Comparison of ENCODE assay signal across 8 mouse cellular contexts in the genomic region with DNA sequence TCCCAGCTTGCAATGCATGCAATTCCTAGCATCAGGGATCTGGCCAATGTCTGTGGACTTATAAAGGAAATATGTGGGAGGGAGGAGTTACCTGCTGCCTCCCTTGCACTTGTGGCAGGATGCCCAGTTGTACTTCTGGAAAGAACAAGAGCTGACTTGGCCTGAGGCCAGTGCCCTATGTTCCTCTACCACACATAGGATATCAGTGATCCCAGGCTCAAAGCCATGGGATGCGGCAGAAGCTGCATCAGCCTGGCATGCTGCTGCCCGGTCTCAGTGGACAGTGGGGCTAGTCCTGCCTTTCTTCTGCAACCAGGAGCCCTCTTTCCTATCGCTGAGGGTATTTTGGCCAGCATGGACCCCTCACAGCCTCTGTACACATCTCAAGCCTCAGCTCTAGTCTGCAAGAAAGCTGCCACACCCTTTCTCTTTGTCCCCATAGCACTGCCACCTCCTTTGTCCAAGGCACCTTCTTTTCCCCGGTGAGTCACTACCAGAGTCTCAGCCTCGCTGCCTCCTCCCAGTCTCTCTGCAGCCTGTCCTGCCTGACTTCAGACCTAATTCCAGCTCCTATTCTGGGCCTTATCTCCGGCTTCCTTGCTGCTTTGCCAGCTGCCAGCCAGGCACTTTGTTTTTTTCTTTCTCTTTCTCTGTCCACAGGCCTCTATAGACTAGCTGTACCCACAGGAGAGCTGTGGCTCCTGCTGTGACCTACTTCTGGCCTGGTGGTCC. TPM values are rescaled to one million over a fixed set of nuclear protein-coding genes. Genes with fewer than 3 reads are reported as not detected.
DNase-seq lines count a peak whose midpoint lies in the region; ATAC-seq and TF ChIP-seq lines count a peak whose summit lies in the region.

No protein-coding gene starts in this region.

- peak overlapping the region; percentile 28 for H3ac ChIP-seq in C2C12 (ENCODE audit: control insufficient read depth, insufficient read length, low read depth)

- no peak overlapping the region for H3K4me2 ChIP-seq in forebrain, embryonic 12.5 days
- H3K4me2 ChIP-seq in hindbrain, embryonic 13.5 days: no peak overlapping the region
- peak overlapping the region; percentile 32 for H3K4me2 ChIP-seq in stomach, postnatal 0 days (replicated peaks; ENCODE audit: low read depth)

- peak overlapping the region; percentile 81 for H3K27ac ChIP-seq in forebrain, embryonic 12.5 days
- H3K27ac ChIP-seq in hindbrain, embryonic 13.5 days: peak overlapping the region; percentile 74
- peak overlapping the region; percentile 98 for H3K27ac ChIP-seq in stomach, postnatal 0 days (replicated peaks)

- peaks cover 25% of the 10 kb centered on the region for H3K79me3 ChIP-seq in C2C12 (ENCODE audit: low read depth)

- DNase-seq in adrenal gland, adult 2 months: peak; percentile 72
- DNase-seq in layer of hippocampus, adult 9-11 months: peak; percentile 81
- DNase-seq in stomach, postnatal 0 days (ENCODE audit: low spot score): peak; percentile 93
- no peak for DNase-seq in embryo, embryonic 9.5 days (ENCODE audit: extremely low spot score)

- WGBS in forebrain, embryonic 12.5 days: 69% methylated on average over 6 of the region's 6 CpGs
- 57% methylated on average over 6 of the region's 6 CpGs for WGBS in hindbrain, embryonic 13.5 days
- 44% methylated on average over 6 of the region's 6 CpGs for WGBS in stomach, postnatal 0 days

- no peaks in the 10 kb centered on the region for H3K27me3 ChIP-seq in C2C12 (ENCODE audit: control insufficient read depth, insufficient read depth, insufficient read length)
- H3K27me3 ChIP-seq in forebrain, embryonic 12.5 days: no peaks in the 10 kb centered on the region
- H3K27me3 ChIP-seq in hindbrain, embryonic 13.5 days: no peaks in the 10 kb centered on the region
- H3K27me3 ChIP-seq in stomach, postnatal 0 days (ENCODE audit: control insufficient read depth, insufficient read depth, low read length): no peaks in the 10 kb centered on the region

- no peak for TF ChIP-seq CTCF in C2C12 (IDR thresholded peaks at IDR 0.05; ENCODE audit: control insufficient read depth, insufficient read depth, insufficient read length)
- no peak for TF ChIP-seq CTCF in stomach, postnatal 0 days (IDR thresholded peaks at IDR 0.05; ENCODE audit: low read depth)

- peaks cover 45% of the 10 kb centered on the region for H3K4me1 ChIP-seq in forebrain, embryonic 12.5 days
- H3K4me1 ChIP-seq in hindbrain, embryonic 13.5 days (replicated peaks): peaks cover 60% of the 10 kb centered on the region
- H3K4me1 ChIP-seq in stomach, postnatal 0 days (replicated peaks; ENCODE audit: control insufficient read depth, insufficient read depth): peaks cover 2% of the 10 kb centered on the region

- H3K9ac ChIP-seq in forebrain, embryonic 12.5 days: 0 out of 2 replicates have a peak overlapping the region, but pooled peaks have one; percentile 5
- peak overlapping the region; percentile 58 for H3K9ac ChIP-seq in hindbrain, embryonic 13.5 days
- H3K9ac ChIP-seq in stomach, postnatal 0 days (ENCODE audit: low read length): peak overlapping the region; percentile 52

- no peaks in the 10 kb centered on the region for H3K36me3 ChIP-seq in C2C12 (ENCODE audit: control insufficient read depth, insufficient read depth)
- peaks cover 6% of the 10 kb centered on the region for H3K36me3 ChIP-seq in forebrain, embryonic 12.5 days (replicated peaks)
- no peaks in the 10 kb centered on the region for H3K36me3 ChIP-seq in hindbrain, embryonic 13.5 days
- no peaks in the 10 kb centered on the region for H3K36me3 ChIP-seq in stomach, postnatal 0 days (ENCODE audit: control insufficient read depth, insufficient read depth, low read length)

- no peak for TF ChIP-seq EP300 in stomach, postnatal 0 days (optimal IDR thresholded peaks at IDR 0.05)

- H3K9me3 ChIP-seq in forebrain, embryonic 12.5 days: no peaks in the 10 kb centered on the region
- no peaks in the 10 kb centered on the region for H3K9me3 ChIP-seq in hindbrain, embryonic 13.5 days
- H3K9me3 ChIP-seq in stomach, postnatal 0 days (ENCODE audit: control insufficient read depth, low read length): no peaks in the 10 kb centered on the region

- H3K79me2 ChIP-seq in C2C12 (ENCODE audit: control insufficient read depth, insufficient read depth): peaks cover 73% of the 10 kb centered on the region

- no peak overlapping the region for H3K4me3 ChIP-seq in C2C12 (ENCODE audit: insufficient read depth, poor library complexity, severe bottlenecking)
- H3K4me3 ChIP-seq in forebrain, embryonic 12.5 days (replicated peaks): no peak overlapping the region
- H3K4me3 ChIP-seq in hindbrain, embryonic 13.5 days: no peak overlapping the region
- no peak overlapping the region for H3K4me3 ChIP-seq in stomach, postnatal 0 days (ENCODE audit: low read depth, low read length)

- no peak for ATAC-seq in forebrain, embryonic 12.5 days (ENCODE audit: low FRiP score)
- 0 out of 2 replicates have a peak, but pooled peaks have one; percentile 21 for ATAC-seq in hindbrain, embryonic 13.5 days (ENCODE audit: low FRiP score)
- peak; percentile 16; the same call in 1 of the 2 replicates for ATAC-seq in megakaryocyte progenitor cell, adult 5-6 weeks (replicated peaks; ENCODE audit: poor library complexity)
- ATAC-seq in stomach, postnatal 0 days (ENCODE audit: low FRiP score, low TSS enrichment): peak; percentile 87

TF ChIP-seq in C2C12, 6 proteins besides CTCF, POLR2A, EP300 and RAD21:
- TF ChIP-seq MAX (IDR thresholded peaks at IDR 0.05): peak; percentile 13
- TF ChIP-seq FOSL1 (IDR thresholded peaks at IDR 0.05; ENCODE audit: insufficient read depth, low read length, poor library complexity, severe bottlenecking): no peak

RNA-seq across cellular contexts. Expression of a gene that starts 28.0 kb away (rescaled TPM):
- polyA plus RNA-seq in C2C12 (2012; fragmentation: generic; extraction: Trizol): 86.7 TPM
- total RNA-seq in adrenal gland, adult 2 months (2021): 10 to 100 TPM; 51.6 to 71.6 TPM
- 38.4 and 45.5 TPM in 2 replicates for polyA plus RNA-seq in adrenal gland, adult 2 months (2012; rRNA removed)
- 139 and 143 TPM in 2 replicates for polyA plus RNA-seq in forebrain, embryonic 12.5 days (2016; fragmentation: Nextera tagmentation; extraction: Ambion mirVana)
- 122 TPM in 2 replicates for polyA plus RNA-seq in hindbrain, embryonic 13.5 days (2015; fragmentation: Nextera tagmentation; extraction: Ambion mirVana)
- 98.7 and 112 TPM in 2 replicates for total RNA-seq in megakaryocyte progenitor cell, adult 5-6 weeks (2015)
- total RNA-seq in megakaryocyte progenitor cell, adult 5-6 weeks (2017): 75.3 and 92.6 TPM in 2 replicates
- 139 and 144 TPM in 2 replicates for polyA plus RNA-seq in stomach, postnatal 0 days (2015; fragmentation: Nextera tagmentation; extraction: Ambion mirVana)

RNA-seq across cellular contexts. Expression of a gene that starts 30.3 kb away (rescaled TPM):
- 3.3 TPM for polyA plus RNA-seq in C2C12 (2012; fragmentation: generic; extraction: Trizol)
- 1 to 10 TPM; 5.5 to 7.1 TPM for total RNA-seq in adrenal gland, adult 2 months (2021)
- 22.5 and 30.8 TPM in 2 replicates for polyA plus RNA-seq in adrenal gland, adult 2 months (2012; rRNA removed)
- 2.0 and 2.3 TPM in 2 replicates for polyA plus RNA-seq in forebrain, embryonic 12.5 days (2016; fragmentation: Nextera tagmentation; extraction: Ambion mirVana)
- 2.4 TPM in 2 replicates for polyA plus RNA-seq in hindbrain, embryonic 13.5 days (2015; fragmentation: Nextera tagmentation; extraction: Ambion mirVana)
- total RNA-seq in megakaryocyte progenitor cell, adult 5-6 weeks (2015): 20.1 and 24.1 TPM in 2 replicates
- total RNA-seq in megakaryocyte progenitor cell, adult 5-6 weeks (2017): 10.3 and 19.3 TPM in 2 replicates
- polyA plus RNA-seq in stomach, postnatal 0 days (2015; fragmentation: Nextera tagmentation; extraction: Ambion mirVana): 5.7 and 6.2 TPM in 2 replicates

RNA-seq across cellular contexts. Expression of a gene that starts 57.4 kb away (rescaled TPM):
- not detected for polyA plus RNA-seq in C2C12 (2012; fragmentation: generic; extraction: Trizol)
- under 1 TPM in 1 of 2 experiments, not detected in 1; 0.66 TPM for total RNA-seq in adrenal gland, adult 2 months (2021)
- polyA plus RNA-seq in adrenal gland, adult 2 months (2012; rRNA removed): 0.22 TPM in 1 of 2 replicates, not detected in the other
- polyA plus RNA-seq in forebrain, embryonic 12.5 days (2016; fragmentation: Nextera tagmentation; extraction: Ambion mirVana): 1.3 and 1.5 TPM in 2 replicates
- polyA plus RNA-seq in hindbrain, embryonic 13.5 days (2015; fragmentation: Nextera tagmentation; extraction: Ambion mirVana): 1.4 and 3.8 TPM in 2 replicates
- not detected in 2 replicates for total RNA-seq in megakaryocyte progenitor cell, adult 5-6 weeks (2015)
- not detected in 2 replicates for total RNA-seq in megakaryocyte progenitor cell, adult 5-6 weeks (2017)
- polyA plus RNA-seq in stomach, postnatal 0 days (2015; fragmentation: Nextera tagmentation; extraction: Ambion mirVana): 0.11 and 0.27 TPM in 2 replicates

Comparison
In these comparisons a context has a peak if more than half of its experiments do, and no peak if none do; other contexts are left out.
1. H3K9ac ChIP-seq: peak in every context shown above with its lines; median percentile 58 in hindbrain, embryonic 13.5 days; 52 in stomach, postnatal 0 days; 5 in forebrain, embryonic 12.5 days.